Mouse (Mus musculus): ENCODE measurements at regions not wholly inside any gene's neighbourhood (a gene's known extent, or its start where the extent isn't known, plus 50 kb on each side); places are given as distances from the start of the nearest gene placed in this dataset.

GRCm38 (mm10) chr16:93028640-93029039 lies 202.7 kb upstream of the Runx1 start:
- Histone ChIP-seq H3K4me3 (no peak overlapping the region), H3K27ac (no peak overlapping the region), H3K9ac (no peak overlapping the region), H3K4me1 (no peaks in the 10 kb centered on the region), H3K36me3 (ENCODE audit: poor library complexity, severe bottlenecking) (no peaks in the 10 kb centered on the region), H3K9me3 (replicated peaks) (no peaks in the 10 kb centered on the region), H3K4me2 (no peak overlapping the region), H3K27me3 (no peaks in the 10 kb centered on the region)
- no peak for ATAC-seq
- 81% methylated on average over 7 of the region's 7 CpGs for WGBS

GRCm38 (mm10) chr16:93028016-93028415 lies 202.1 kb upstream of the Runx1 start:
- no peak for ATAC-seq
- no peak overlapping the region for H3K4me2 ChIP-seq
- H3K27ac ChIP-seq: no peak overlapping the region
- no peaks in the 10 kb centered on the region for H3K36me3 ChIP-seq (ENCODE audit: poor library complexity, severe bottlenecking)
- no peaks in the 10 kb centered on the region for H3K4me1 ChIP-seq
- H3K4me3 ChIP-seq: no peak overlapping the region
- no peaks in the 10 kb centered on the region for H3K27me3 ChIP-seq
- WGBS: 87% methylated on average over 7 of the region's 7 CpGs
- H3K9ac ChIP-seq: no peak overlapping the region
- no peaks in the 10 kb centered on the region for H3K9me3 ChIP-seq (replicated peaks)

DNA sequence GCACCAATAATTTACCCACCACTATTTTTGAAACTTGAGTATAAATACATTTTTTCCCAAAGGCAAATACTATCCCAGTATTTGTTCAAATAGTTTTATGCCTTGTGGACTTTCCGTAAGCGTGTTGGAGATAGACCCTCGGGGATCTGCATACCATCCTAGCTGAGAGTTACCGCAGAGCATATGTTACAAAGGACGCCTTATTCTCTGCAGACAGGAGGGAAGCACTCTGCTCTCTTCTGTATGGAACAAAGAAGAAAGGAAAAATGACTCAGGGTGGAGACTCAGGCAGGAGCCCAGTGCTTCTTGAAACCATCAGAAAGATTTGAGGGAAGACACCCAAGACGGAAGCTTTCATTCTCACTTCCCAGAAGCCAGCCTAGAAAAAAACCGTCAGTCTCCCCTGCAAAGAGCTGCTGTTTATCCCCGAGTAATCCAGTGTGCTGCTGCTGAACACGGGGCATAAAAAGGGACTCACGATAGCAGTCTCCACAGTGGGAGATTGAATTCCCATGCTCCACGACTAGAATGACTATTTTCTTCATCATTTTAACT lies 200.2 kb upstream of the Runx1 start:
- Histone ChIP-seq H3K4me1 (no peaks in the 10 kb centered on the region), H3K36me3 (ENCODE audit: poor library complexity, severe bottlenecking) (no peaks in the 10 kb centered on the region), H3K27ac (no peak overlapping the region), H3K27me3 (no peaks in the 10 kb centered on the region), H3K4me3 (no peak overlapping the region), H3K4me2 (no peak overlapping the region), H3K9me3 (replicated peaks) (no peaks in the 10 kb centered on the region), H3K9ac (no peak overlapping the region)
- ATAC-seq: no peak
- WGBS: 56% methylated on average over 11 of the region's 11 CpGs

DNA sequence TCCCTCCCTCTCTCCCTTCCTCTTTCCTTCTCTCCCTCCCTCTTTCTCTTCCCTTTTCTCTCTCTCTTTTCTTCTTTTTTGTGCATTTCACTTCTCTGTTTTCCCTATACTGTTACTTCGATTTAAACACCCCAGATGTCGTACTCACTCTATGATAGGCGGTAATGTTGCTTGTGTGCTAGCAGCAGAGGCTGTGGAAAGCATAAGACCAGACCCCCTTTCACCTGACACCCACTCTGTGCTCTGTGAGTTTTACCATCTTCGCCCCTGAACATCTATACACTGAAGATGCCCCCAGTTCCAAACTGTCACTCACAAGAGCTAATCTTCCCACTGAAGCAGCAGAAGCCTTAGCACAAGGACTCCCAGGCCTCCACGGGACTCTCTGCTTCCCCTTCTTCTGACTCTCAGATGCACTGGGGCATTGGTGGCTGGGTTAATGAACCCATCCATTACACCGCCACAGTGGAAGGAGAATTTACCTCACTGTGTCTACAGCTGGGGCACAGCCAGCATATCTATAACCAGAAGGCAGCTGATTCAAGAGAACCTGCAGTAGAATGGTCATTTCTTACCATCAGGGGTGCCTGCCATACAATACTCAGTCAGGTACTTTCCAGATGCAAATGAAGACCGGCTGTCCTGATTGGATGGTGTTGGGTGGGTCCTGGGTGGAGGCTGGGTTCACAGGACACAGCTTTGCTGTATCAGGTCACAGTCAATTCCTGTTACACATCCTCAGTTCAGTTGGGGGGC lies 194.0 kb upstream of the Runx1 start:
- Histone ChIP-seq H3K4me3 (no peak overlapping the region), H3K9ac (no peak overlapping the region), H3K4me2 (no peak overlapping the region), H3K27ac (no peak overlapping the region), H3K9me3 (replicated peaks) (no peaks in the 10 kb centered on the region), H3K4me1 (peaks cover 5% of the 10 kb centered on the region; the same call in 1 of the 2 replicates), H3K36me3 (ENCODE audit: poor library complexity, severe bottlenecking) (no peaks in the 10 kb centered on the region), H3K27me3 (0 out of 2 replicates have a peak, but pooled peaks cover 3% of the 10 kb centered on the region)
- no peak for ATAC-seq
- 76% methylated on average over 7 of the region's 7 CpGs for WGBS

GRCm38 (mm10) chr16:93018766-93019165 lies 192.8 kb upstream of the Runx1 start:
- H3K27me3 ChIP-seq: 0 out of 2 replicates have a peak, but pooled peaks cover 3% of the 10 kb centered on the region
- no peaks in the 10 kb centered on the region for H3K9me3 ChIP-seq (replicated peaks)
- no peak for ATAC-seq
- H3K4me2 ChIP-seq: no peak overlapping the region
- no peaks in the 10 kb centered on the region for H3K36me3 ChIP-seq (ENCODE audit: poor library complexity, severe bottlenecking)
- 65% methylated on average over 5 of the region's 5 CpGs for WGBS
- no peak overlapping the region for H3K4me3 ChIP-seq
- H3K9ac ChIP-seq: no peak overlapping the region
- no peak overlapping the region for H3K27ac ChIP-seq
- peaks cover 5% of the 10 kb centered on the region; the same call in 1 of the 2 replicates for H3K4me1 ChIP-seq

DNA sequence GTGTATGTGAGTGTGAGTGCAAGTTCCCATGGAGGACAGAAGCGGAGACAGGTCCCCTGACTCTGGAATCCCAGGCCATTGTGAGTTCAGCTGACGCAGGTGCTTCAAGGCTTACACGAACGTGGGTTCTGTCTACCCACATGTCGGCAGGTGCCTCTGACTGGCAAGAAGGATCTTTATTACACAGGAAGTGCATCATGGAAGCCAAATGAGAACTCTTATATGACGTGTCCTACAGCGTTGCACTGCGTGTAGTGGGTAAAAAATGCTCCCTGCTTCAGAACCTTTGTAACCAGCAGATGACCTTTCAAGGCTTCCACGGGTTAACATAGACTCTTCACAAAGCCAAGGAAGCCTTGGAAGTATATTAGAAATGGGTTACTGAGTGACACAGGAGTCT lies 191.1 kb upstream of the Runx1 start:
- Histone ChIP-seq H3K9me3 (replicated peaks) (no peaks in the 10 kb centered on the region), H3K27me3 (0 out of 2 replicates have a peak, but pooled peaks cover 3% of the 10 kb centered on the region), H3K4me3 (no peak overlapping the region), H3K4me2 (no peak overlapping the region), H3K36me3 (ENCODE audit: poor library complexity, severe bottlenecking) (no peaks in the 10 kb centered on the region), H3K4me1 (peaks cover 5% of the 10 kb centered on the region; the same call in 1 of the 2 replicates), H3K9ac (no peak overlapping the region), H3K27ac (no peak overlapping the region)
- no peak for ATAC-seq
- 92% methylated on average over 9 of the region's 9 CpGs for WGBS

DNA sequence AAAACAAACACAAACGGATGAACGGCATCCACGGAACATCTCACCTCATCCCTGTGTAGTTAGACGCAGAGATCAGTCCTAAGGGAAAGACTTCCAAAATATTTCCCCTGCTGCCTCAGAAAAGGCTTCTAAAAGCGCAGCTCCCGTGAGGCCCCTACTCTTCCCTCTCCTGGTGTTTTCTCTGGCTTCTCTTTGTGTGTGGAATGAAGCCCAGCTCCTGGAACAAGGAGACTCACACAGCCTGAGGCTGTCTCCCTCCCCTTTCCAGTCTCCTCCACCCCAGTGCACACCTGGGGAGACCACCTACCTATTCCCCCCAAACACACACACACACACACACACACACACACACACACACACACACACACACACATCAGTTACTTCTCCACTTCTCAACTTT lies 189.7 kb upstream of the Runx1 start:
- H3K4me2 ChIP-seq: no peak overlapping the region

DNA sequence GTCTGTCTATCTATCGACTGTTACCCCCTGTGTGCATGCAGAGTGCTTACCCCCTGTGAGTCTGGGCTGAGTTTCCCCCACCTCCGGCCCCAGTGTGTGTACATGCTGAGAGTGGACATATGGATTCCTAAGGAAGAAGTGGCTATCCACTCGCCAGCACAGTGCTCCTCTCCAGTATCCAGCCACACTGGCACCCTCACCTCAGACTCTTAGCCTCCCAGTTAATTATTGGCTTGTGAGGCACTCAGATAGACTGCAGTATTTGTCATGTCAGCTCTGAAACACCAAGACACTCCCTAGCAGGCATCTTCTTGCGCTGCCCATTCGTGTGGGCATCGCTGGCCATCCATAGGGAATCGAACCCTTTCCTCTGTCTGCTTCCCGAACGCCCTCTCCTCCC lies 189.0 kb upstream of the Runx1 start:
- 0 out of 2 replicates have a peak, but pooled peaks cover under 1% of the 10 kb centered on the region for H3K27me3 ChIP-seq
- H3K4me1 ChIP-seq: no peaks in the 10 kb centered on the region
- no peaks in the 10 kb centered on the region for H3K36me3 ChIP-seq (ENCODE audit: poor library complexity, severe bottlenecking)
- WGBS: 94% methylated on average over 9 of the region's 9 CpGs
- no peak overlapping the region for H3K4me2 ChIP-seq
- no peak for ATAC-seq
- H3K27ac ChIP-seq: no peak overlapping the region
- no peak overlapping the region for H3K4me3 ChIP-seq
- no peak overlapping the region for H3K9ac ChIP-seq
- no peaks in the 10 kb centered on the region for H3K9me3 ChIP-seq (replicated peaks)

More for the DNA sequence above, 189.7 kb upstream of the Runx1 start:
- no peak for ATAC-seq
- 61% methylated on average over 6 of the region's 6 CpGs for WGBS
- H3K36me3 ChIP-seq (ENCODE audit: poor library complexity, severe bottlenecking): no peaks in the 10 kb centered on the region
- H3K9me3 ChIP-seq (replicated peaks): no peaks in the 10 kb centered on the region
- H3K27me3 ChIP-seq: 0 out of 2 replicates have a peak, but pooled peaks cover 3% of the 10 kb centered on the region
- H3K27ac ChIP-seq: no peak overlapping the region
- H3K9ac ChIP-seq: no peak overlapping the region
- H3K4me1 ChIP-seq: no peaks in the 10 kb centered on the region
- H3K4me3 ChIP-seq: no peak overlapping the region

GRCm38 (mm10) chr16:93013881-93014280 lies 187.9 kb upstream of the Runx1 start:
- no peak overlapping the region for H3K27ac ChIP-seq

DNA sequence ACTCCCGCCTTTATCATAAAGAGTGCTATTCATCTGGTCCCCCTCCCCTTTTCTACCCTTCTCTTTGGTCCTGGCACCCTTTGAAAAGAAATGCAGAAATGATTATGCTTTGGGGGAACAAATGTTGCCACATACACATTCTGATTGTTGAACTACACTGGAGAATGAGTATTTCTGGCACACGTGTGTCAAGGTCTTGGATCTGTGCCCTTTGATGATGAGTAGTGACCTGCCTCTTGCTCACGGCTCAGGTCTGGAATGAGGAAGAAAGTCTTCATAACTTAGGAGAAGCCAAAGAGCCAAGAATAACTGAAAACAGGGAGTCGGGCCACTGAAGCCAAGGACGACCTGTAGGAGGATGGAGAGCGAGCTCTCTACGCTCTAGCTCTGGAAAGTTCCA lies 187.3 kb upstream of the Runx1 start:
- H3K4me1 ChIP-seq: no peaks in the 10 kb centered on the region
- H3K27me3 ChIP-seq: no peaks in the 10 kb centered on the region
- ATAC-seq: no peak
- no peaks in the 10 kb centered on the region for H3K36me3 ChIP-seq (ENCODE audit: poor library complexity, severe bottlenecking)
- H3K27ac ChIP-seq: no peak overlapping the region
- H3K4me2 ChIP-seq: no peak overlapping the region
- H3K4me3 ChIP-seq: no peak overlapping the region
- no peak overlapping the region for H3K9ac ChIP-seq
- H3K9me3 ChIP-seq (replicated peaks): no peaks in the 10 kb centered on the region
- 79% methylated on average over 7 of the region's 7 CpGs for WGBS

More at GRCm38 (mm10) chr16:93013881-93014280, 187.9 kb upstream of the Runx1 start:
- 46% methylated on average over 8 of the region's 8 CpGs for WGBS
- Histone ChIP-seq H3K4me1 (no peaks in the 10 kb centered on the region), H3K9ac (no peak overlapping the region), H3K4me2 (no peak overlapping the region), H3K9me3 (replicated peaks) (no peaks in the 10 kb centered on the region), H3K4me3 (no peak overlapping the region), H3K36me3 (ENCODE audit: poor library complexity, severe bottlenecking) (no peaks in the 10 kb centered on the region), H3K27me3 (no peaks in the 10 kb centered on the region)
- no peak for ATAC-seq

- no peak for ATAC-seq
These were observed 185.5 kb upstream of the Runx1 start for GRCm38 (mm10) chr16:93011474-93011873.

GRCm38 (mm10) chr16:93006321-93006984 lies 180.5 kb upstream of the Runx1 start:
- Histone ChIP-seq H3K4me3 (peak overlapping the region; percentile 11; the same call in 1 of the 2 replicates), H3K9ac (no peak overlapping the region), H3K4me2 (peak overlapping the region; percentile 49), H3K9me3 (replicated peaks) (no peaks in the 10 kb centered on the region), H3K36me3 (ENCODE audit: poor library complexity, severe bottlenecking) (no peaks in the 10 kb centered on the region), H3K27me3 (peaks cover 6% of the 10 kb centered on the region; the same call in 1 of the 2 replicates), H3K4me1 (peaks cover 9% of the 10 kb centered on the region), H3K27ac (no peak overlapping the region)
- no peak for ATAC-seq
- WGBS: 3% methylated on average over 21 of the region's 21 CpGs

More at GRCm38 (mm10) chr16:93011474-93011873, 185.5 kb upstream of the Runx1 start:
- H3K27ac ChIP-seq: no peak overlapping the region
- 83% methylated on average over 1 of the region's 1 CpGs for WGBS
- H3K36me3 ChIP-seq (ENCODE audit: poor library complexity, severe bottlenecking): no peaks in the 10 kb centered on the region
- H3K27me3 ChIP-seq: peaks cover 6% of the 10 kb centered on the region; the same call in 1 of the 2 replicates
- H3K9ac ChIP-seq: no peak overlapping the region
- peaks cover 5% of the 10 kb centered on the region for H3K4me1 ChIP-seq
- no peaks in the 10 kb centered on the region for H3K9me3 ChIP-seq (replicated peaks)
- no peak overlapping the region for H3K4me2 ChIP-seq
- H3K4me3 ChIP-seq: no peak overlapping the region

Data from forebrain, embryonic 13.5 days (tissue).